27 mouse cellular contexts compared by ENCODE assay signal in the genomic region with DNA sequence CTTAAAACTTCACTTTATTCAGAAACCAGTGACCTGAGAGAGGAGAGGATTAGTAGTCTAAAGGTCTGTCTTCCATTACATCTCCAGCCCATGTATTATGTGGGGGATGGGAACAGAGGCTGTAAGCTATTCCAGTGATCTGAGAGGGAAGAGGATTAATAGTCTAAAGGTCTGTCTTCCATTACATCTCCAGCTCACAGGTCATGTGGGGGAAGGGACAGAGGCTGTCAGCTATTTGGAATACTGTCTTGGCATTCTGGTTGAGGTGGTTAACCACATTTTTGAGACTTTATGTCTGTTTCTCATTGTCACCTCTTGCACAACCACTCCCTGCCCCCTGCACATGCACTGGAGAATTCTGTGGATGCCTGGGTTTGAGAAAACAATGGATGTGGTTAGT. TPM values are rescaled to one million over a fixed set of nuclear protein-coding genes. Genes with fewer than 3 reads are reported as not detected.
DNase-seq lines count a peak whose midpoint lies in the region; ATAC-seq and TF ChIP-seq lines count a peak whose summit lies in the region.
"Had no signal": no experiment of that assay in that cellular context is flagged by ENCODE, and none has a peak within 500 bp of the region (broad histone marks: within the 10 kb centered on the region; RNA-seq: fewer than 3 reads in every experiment).

No protein-coding gene starts in this region.

- POLR2A ChIA-PET in Patski (lab: Charles Lee) = interaction anchor here (0.6 kb wide), 1 partner anchor 1017 kb away, joined by 3 read pairs; no protein-coding TSS in a partner anchor

- H3K4me2 ChIP-seq in embryonic facial prominence, embryonic 11.5 days (ENCODE audit: low read depth, low read length) = no peak overlapping the region
- H3K4me2 ChIP-seq in kidney, embryonic 15.5 days = no peak overlapping the region
- H3K4me2 ChIP-seq in myocyte (ENCODE audit: low read depth) = no peak overlapping the region
- H3K4me2 ChIP-seq: forebrain, embryonic 13.5 days; limb, embryonic 13.5 days; neural tube, embryonic 15.5 days had no signal

- no peaks in the 10 kb centered on the region for H3K79me2 ChIP-seq in myocyte (ENCODE audit: control insufficient read depth, insufficient read depth)

- no peak overlapping the region for H3K9ac ChIP-seq in embryonic facial prominence, embryonic 11.5 days (replicated peaks; ENCODE audit: low read length)
- H3K9ac ChIP-seq in kidney, embryonic 15.5 days = no peak overlapping the region
- H3K9ac ChIP-seq: forebrain, embryonic 13.5 days; limb, embryonic 13.5 days; neural tube, embryonic 15.5 days had no signal

- H3K9me3 ChIP-seq in embryonic facial prominence, embryonic 11.5 days (replicated peaks; ENCODE audit: control insufficient read depth, low read length) = no peaks in the 10 kb centered on the region
- no peaks in the 10 kb centered on the region for H3K9me3 ChIP-seq in embryonic facial prominence, embryonic 10.5 days
- H3K9me3 ChIP-seq in kidney, embryonic 15.5 days (replicated peaks) = no peaks in the 10 kb centered on the region
- H3K9me3 ChIP-seq: forebrain, embryonic 13.5 days; limb, embryonic 13.5 days; megakaryocyte, embryonic 14.5 days; neural tube, embryonic 15.5 days had no signal

- no peak overlapping the region for H3ac ChIP-seq in myocyte (ENCODE audit: control insufficient read depth, insufficient read length)

- H3K36me3 ChIP-seq in embryonic facial prominence, embryonic 11.5 days (replicated peaks; ENCODE audit: control insufficient read depth, insufficient read depth, low read depth, low read length) = no peaks in the 10 kb centered on the region
- H3K36me3 ChIP-seq in embryonic facial prominence, embryonic 10.5 days (replicated peaks) = no peaks in the 10 kb centered on the region
- H3K36me3 ChIP-seq in kidney, embryonic 15.5 days = no peaks in the 10 kb centered on the region
- no peaks in the 10 kb centered on the region for H3K36me3 ChIP-seq in myocyte (ENCODE audit: control insufficient read depth, insufficient read depth)
- H3K36me3 ChIP-seq: limb, embryonic 13.5 days; neural tube, embryonic 15.5 days had no signal

- TF ChIP-seq CTCF in Patski (IDR thresholded peaks at IDR 0.05) = no peak

- peak; percentile 31 for DNase-seq in embryonic facial prominence, embryonic 11.5 days (ENCODE audit: low spot score)
- DNase-seq in embryonic facial prominence, embryonic 10.5 days (ENCODE audit: low spot score) = no peak
- no peak for DNase-seq in Patski (ENCODE audit: low read depth, low spot score)
- no peak for DNase-seq in frontal cortex, postnatal 14 days (ENCODE audit: low spot score in 2 of 2)
- DNase-seq in urinary bladder, postnatal 4 days (ENCODE audit: low spot score in 2 of 2) = no peak
- no peak for DNase-seq in adrenal gland, postnatal 10 days
- DNase-seq: adrenal gland, adult 2 months; cerebellum, postnatal 14 days; gastrocnemius, postnatal 25 days; heart, postnatal 10 days; midbrain, embryonic 14.5 days; right cerebral cortex, postnatal 4 days; thymus, adult 2 months had no signal

- no peak overlapping the region for H3K4me3 ChIP-seq in embryonic facial prominence, embryonic 11.5 days (ENCODE audit: low read depth, low read length)
- H3K4me3 ChIP-seq in embryonic facial prominence, embryonic 10.5 days = no peak overlapping the region
- no peak overlapping the region for H3K4me3 ChIP-seq in kidney, embryonic 15.5 days (replicated peaks)
- no peak overlapping the region for H3K4me3 ChIP-seq in myocyte
- H3K4me3 ChIP-seq: erythroblast, embryonic 14.5 days; forebrain, embryonic 13.5 days; limb, embryonic 13.5 days; megakaryocyte, embryonic 14.5 days; neural tube, embryonic 15.5 days had no signal

- H3K27me3 ChIP-seq in embryonic facial prominence, embryonic 11.5 days (ENCODE audit: control insufficient read depth, insufficient read depth, low read length) = no peaks in the 10 kb centered on the region
- no peaks in the 10 kb centered on the region for H3K27me3 ChIP-seq in embryonic facial prominence, embryonic 10.5 days (replicated peaks; ENCODE audit: low read depth, poor library complexity, severe bottlenecking)
- H3K27me3 ChIP-seq in Patski = no peaks in the 10 kb centered on the region
- no peaks in the 10 kb centered on the region for H3K27me3 ChIP-seq in kidney, embryonic 15.5 days
- H3K27me3 ChIP-seq in myocyte (ENCODE audit: control insufficient read depth, insufficient read depth, insufficient read length) = no peaks in the 10 kb centered on the region
- H3K27me3 ChIP-seq: forebrain, embryonic 13.5 days; limb, embryonic 13.5 days; neural tube, embryonic 15.5 days had no signal

- in situ Hi-C loops in Patski (cut with MboI; ENCODE audit: low pct_unique_long_range_greater_than_20kb) = loop anchor here (25.0 kb wide), 1 partner anchor 550 kb away; no protein-coding TSS in a partner anchor

- H3K27ac ChIP-seq in embryonic facial prominence, embryonic 11.5 days (replicated peaks; ENCODE audit: low read depth, low read length) = no peak overlapping the region
- H3K27ac ChIP-seq in embryonic facial prominence, embryonic 10.5 days (replicated peaks) = no peak overlapping the region
- no peak overlapping the region for H3K27ac ChIP-seq in kidney, embryonic 15.5 days
- H3K27ac ChIP-seq: forebrain, embryonic 13.5 days; limb, embryonic 13.5 days; neural tube, embryonic 15.5 days had no signal

- ATAC-seq in embryonic facial prominence, embryonic 11.5 days (replicated peaks; ENCODE audit: insufficient number of reproducible peaks, low FRiP score, low TSS enrichment, low read depth) = no peak; the same call in 1 of the 2 replicates
- peak; percentile 13 for ATAC-seq in Patski
- peak; percentile 40; the same call in 1 of the 2 replicates for ATAC-seq in kidney, embryonic 15.5 days (replicated peaks; ENCODE audit: low FRiP score)
- ATAC-seq: forebrain, embryonic 13.5 days; lung, postnatal 0 days had no signal

- H3K4me1 ChIP-seq in embryonic facial prominence, embryonic 11.5 days (ENCODE audit: control insufficient read depth, insufficient read depth, low read length) = no peaks in the 10 kb centered on the region; the same call in 1 of the 2 replicates
- H3K4me1 ChIP-seq in embryonic facial prominence, embryonic 10.5 days = peaks cover 18% of the 10 kb centered on the region
- no peaks in the 10 kb centered on the region for H3K4me1 ChIP-seq in kidney, embryonic 15.5 days
- H3K4me1 ChIP-seq: forebrain, embryonic 13.5 days; limb, embryonic 13.5 days; megakaryocyte, embryonic 14.5 days; neural tube, embryonic 15.5 days had no signal

- CTCF ChIA-PET in Patski (lab: Charles Lee) = no interaction called here

- no peak for TF ChIP-seq POLR2A in myocyte (IDR thresholded peaks at IDR 0.05; ENCODE audit: insufficient read length, low read depth)

TF ChIP-seq in myocyte, 11 proteins besides CTCF, POLR2A, EP300 and RAD21:
- peak; percentile 85 for TF ChIP-seq CEBPB (IDR thresholded peaks at IDR 0.05; ENCODE audit: insufficient read depth, poor library complexity, severe bottlenecking)
- no peak for TF ChIP-seq MYOG (IDR thresholded peaks at IDR 0.05; ENCODE audit: control insufficient read depth in 1 of 3, insufficient read depth in 1 of 3, insufficient read length in 2 of 3, low read depth in 2 of 3)
- TF ChIP-seq MAX (IDR thresholded peaks at IDR 0.05; ENCODE audit: low read depth) = no peak

RNA-seq across cellular contexts. Expression of gene Galntl5, which starts 6.5 kb away (rescaled TPM):
- not detected in 2 replicates for polyA plus RNA-seq in embryonic facial prominence, embryonic 11.5 days (2014; fragmentation: Nextera tagmentation; extraction: Ambion mirVana)
- polyA plus RNA-seq in embryonic facial prominence, embryonic 10.5 days (2016; fragmentation: Nextera tagmentation; extraction: Ambion mirVana) = not detected in 2 replicates
- polyA plus RNA-seq in Patski (2021) (not detected), myocyte (2012; fragmentation: generic; extraction: Trizol) (not detected)
- polyA plus RNA-seq in kidney, embryonic 15.5 days (2015; fragmentation: Nextera tagmentation; extraction: Ambion mirVana) = not detected in 2 replicates
- total RNA-seq in adrenal gland, postnatal 10 days (2021) = not detected
- total RNA-seq: adrenal gland, adult 2 months; gastrocnemius, postnatal 25 days; heart, postnatal 10 days; layer of hippocampus, postnatal 25 days; left cerebral cortex, postnatal 14 days had no signal
- polyA plus RNA-seq: adrenal gland, adult 2 months; erythroblast, embryonic 14.5 days; forebrain, embryonic 13.5 days; hindbrain, embryonic 11.5 days; large intestine, adult 2 months; limb, embryonic 13.5 days; liver, embryonic 16.5 days; lung, postnatal 0 days; midbrain, embryonic 14.5 days; neural tube, embryonic 15.5 days; stomach, embryonic 16.5 days; thymus, adult 2 months had no signal

RNA-seq across cellular contexts. Expression of gene Galnt11, which starts 34.0 kb away (rescaled TPM):
- 38.4 and 40.4 TPM in 2 replicates for polyA plus RNA-seq in embryonic facial prominence, embryonic 11.5 days (2014; fragmentation: Nextera tagmentation; extraction: Ambion mirVana)
- 29.3 and 29.8 TPM in 2 replicates for polyA plus RNA-seq in embryonic facial prominence, embryonic 10.5 days (2016; fragmentation: Nextera tagmentation; extraction: Ambion mirVana)
- 42.7 TPM for polyA plus RNA-seq in Patski (2021)
- polyA plus RNA-seq in kidney, embryonic 15.5 days (2015; fragmentation: Nextera tagmentation; extraction: Ambion mirVana) = 69.8 and 71.3 TPM in 2 replicates
- polyA plus RNA-seq in myocyte (2012; fragmentation: generic; extraction: Trizol) = 8.7 TPM
- 10 to 100 TPM; 33.0 to 34.6 TPM for total RNA-seq in adrenal gland, postnatal 10 days (2021)

RNA-seq across cellular contexts. Expression of gene E130116L18Rik, which starts 35.2 kb away (rescaled TPM):
- polyA plus RNA-seq in embryonic facial prominence, embryonic 11.5 days (2014; fragmentation: Nextera tagmentation; extraction: Ambion mirVana) = not detected in 2 replicates
- polyA plus RNA-seq in embryonic facial prominence, embryonic 10.5 days (2016; fragmentation: Nextera tagmentation; extraction: Ambion mirVana) = 2.9 TPM in 1 of 2 replicates, not detected in the other
- polyA plus RNA-seq in Patski (2021) (0.58 TPM), myocyte (2012; fragmentation: generic; extraction: Trizol) (not detected)
- 1.9 TPM in 1 of 2 replicates, not detected in the other for polyA plus RNA-seq in kidney, embryonic 15.5 days (2015; fragmentation: Nextera tagmentation; extraction: Ambion mirVana)
- total RNA-seq in adrenal gland, postnatal 10 days (2021) = not detected
- total RNA-seq: adrenal gland, adult 2 months; gastrocnemius, postnatal 25 days; heart, postnatal 10 days; layer of hippocampus, postnatal 25 days; left cerebral cortex, postnatal 14 days had no signal
- polyA plus RNA-seq: adrenal gland, adult 2 months; erythroblast, embryonic 14.5 days; forebrain, embryonic 13.5 days; hindbrain, embryonic 11.5 days; large intestine, adult 2 months; limb, embryonic 13.5 days; liver, embryonic 16.5 days; midbrain, embryonic 14.5 days; neural tube, embryonic 15.5 days; stomach, embryonic 16.5 days; thymus, adult 2 months had no signal
